Mouse (Mus musculus) retina, embryonic 14.5 days (tissue): ENCODE measurements around the gene Snd1.

ENCODE experiments used
- DNase-seq: peaks from one replicate; pipeline ENCODE4 v3.0.0-alpha.2; 2015; ENCODE audit warnings: low spot score

Gene Snd1

GRCm38 (mm10) chr6:28474839-28475238 lies at the start of gene Snd1:
Snd1 (plus strand) TSS chr6:28475139.
- no peak for DNase-seq

GRCm38 (mm10) chr6:28427096-28427839 lies 47.7 kb upstream of the Snd1 start, which contains the start of gene Fscn3:
Fscn3 (plus strand) TSS chr6:28427789.
- DNase-seq = no peak

- no peak for DNase-seq
Measured at GRCm38 (mm10) chr6:28428290-28428689, 46.6 kb upstream of the Snd1 start, which contains the start of gene Gcc1. Gcc1 (minus strand) TSS chr6:28428390.

GRCm38 (mm10) chr6:28429870-28430269 lies 45.1 kb upstream of the Snd1 start:
- DNase-seq = no peak

GRCm38 (mm10) chr6:28430795-28431537 lies 44.0 kb upstream of the Snd1 start:
- DNase-seq = peak; percentile 7

- no peak for DNase-seq
Measured at GRCm38 (mm10) chr6:28431538-28431855, 43.4 kb upstream of the Snd1 start.

GRCm38 (mm10) chr6:28447937-28448336 lies 27.0 kb upstream of the Snd1 start:
- DNase-seq = no peak

GRCm38 (mm10) chr6:28449253-28449652 lies 25.7 kb upstream of the Snd1 start, which contains the start of gene Pax4:
Pax4 (minus strand) TSS chr6:28449353.
- DNase-seq = no peak

GRCm38 (mm10) chr6:28450481-28450880 lies 24.5 kb upstream of the Snd1 start:
- peak; percentile 3 for DNase-seq

- DNase-seq = no peak
Measured at GRCm38 (mm10) chr6:28450977-28451376, 24.0 kb upstream of the Snd1 start.

GRCm38 (mm10) chr6:28459221-28459668 lies 15.7 kb upstream of the Snd1 start:
- DNase-seq = no peak

- DNase-seq = peak; percentile 75
Measured at GRCm38 (mm10) chr6:28460534-28460933, 14.4 kb upstream of the Snd1 start.

- no peak for DNase-seq
Measured at GRCm38 (mm10) chr6:28464630-28465029, 10.3 kb upstream of the Snd1 start.

GRCm38 (mm10) chr6:28470017-28470602 lies 4.8 kb upstream of the Snd1 start:
- DNase-seq = no peak

- DNase-seq = no peak
Measured at GRCm38 (mm10) chr6:28470621-28471020, 4.3 kb upstream of the Snd1 start.

- no peak for DNase-seq
Measured at GRCm38 (mm10) chr6:28471284-28472035, 3.5 kb upstream of the Snd1 start.

- no peak for DNase-seq
Measured at GRCm38 (mm10) chr6:28474211-28474610, 728 bp upstream of the Snd1 start.

- DNase-seq = peak; percentile 98
Measured at GRCm38 (mm10) chr6:28479865-28480751, 5.2 kb downstream of the Snd1 start.

- no peak for DNase-seq
Measured at GRCm38 (mm10) chr6:28480752-28481492, 6.0 kb downstream of the Snd1 start.

GRCm38 (mm10) chr6:28482711-28483315 lies 7.9 kb downstream of the Snd1 start:
- DNase-seq = no peak
